Mouse (Mus musculus): ENCODE data around the gene Brox. TPM values are rescaled to one million over a fixed set of nuclear protein-coding genes. Genes with fewer than 3 reads are reported as not detected.

The Brox gene
- polyA plus RNA-seq, 1 experiment from 2014 or later: 93.6 TPM

DNA sequence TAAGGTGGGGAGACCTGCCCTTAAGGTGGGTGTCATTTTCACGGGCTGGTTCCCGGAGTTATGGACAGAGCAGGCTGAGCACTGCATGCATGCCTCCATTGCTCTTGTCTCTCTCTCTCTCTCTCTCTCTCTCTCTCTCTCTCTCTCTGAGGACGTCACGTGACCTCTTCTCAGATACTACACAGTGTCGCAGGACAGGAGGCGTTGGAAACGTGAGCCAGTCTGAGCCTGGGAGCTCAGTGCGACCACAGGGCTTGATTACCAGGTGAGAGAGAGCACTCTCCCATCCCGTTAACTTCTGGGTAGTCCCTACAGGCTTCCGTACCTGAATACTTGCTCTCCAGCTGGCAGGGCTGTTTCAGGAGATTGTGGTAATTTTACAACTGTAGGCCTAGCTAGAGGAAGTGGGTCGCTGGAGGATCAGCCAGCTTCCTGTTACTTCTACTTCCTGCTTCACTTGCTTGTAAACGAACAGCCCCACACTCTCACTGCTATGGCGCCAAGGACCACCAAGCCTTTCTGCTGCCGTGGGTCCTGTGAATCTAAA lies 31.1 kb downstream of the Brox start:
- no peak overlapping the region for H3K9ac ChIP-seq (replicated peaks)
- ATAC-seq (ENCODE audit: low FRiP score): no peak
- H3K36me3 ChIP-seq: no peaks in the 10 kb centered on the region
- no peak overlapping the region for H3K4me2 ChIP-seq
- H3K9me3 ChIP-seq (replicated peaks): no peaks in the 10 kb centered on the region
- H3K4me3 ChIP-seq (replicated peaks): no peak overlapping the region
- WGBS: 82% methylated on average over 14 of the region's 14 CpGs
- no peaks in the 10 kb centered on the region for H3K4me1 ChIP-seq
- H3K27ac ChIP-seq (replicated peaks): no peak overlapping the region
- H3K27me3 ChIP-seq (replicated peaks): no peaks in the 10 kb centered on the region

DNA sequence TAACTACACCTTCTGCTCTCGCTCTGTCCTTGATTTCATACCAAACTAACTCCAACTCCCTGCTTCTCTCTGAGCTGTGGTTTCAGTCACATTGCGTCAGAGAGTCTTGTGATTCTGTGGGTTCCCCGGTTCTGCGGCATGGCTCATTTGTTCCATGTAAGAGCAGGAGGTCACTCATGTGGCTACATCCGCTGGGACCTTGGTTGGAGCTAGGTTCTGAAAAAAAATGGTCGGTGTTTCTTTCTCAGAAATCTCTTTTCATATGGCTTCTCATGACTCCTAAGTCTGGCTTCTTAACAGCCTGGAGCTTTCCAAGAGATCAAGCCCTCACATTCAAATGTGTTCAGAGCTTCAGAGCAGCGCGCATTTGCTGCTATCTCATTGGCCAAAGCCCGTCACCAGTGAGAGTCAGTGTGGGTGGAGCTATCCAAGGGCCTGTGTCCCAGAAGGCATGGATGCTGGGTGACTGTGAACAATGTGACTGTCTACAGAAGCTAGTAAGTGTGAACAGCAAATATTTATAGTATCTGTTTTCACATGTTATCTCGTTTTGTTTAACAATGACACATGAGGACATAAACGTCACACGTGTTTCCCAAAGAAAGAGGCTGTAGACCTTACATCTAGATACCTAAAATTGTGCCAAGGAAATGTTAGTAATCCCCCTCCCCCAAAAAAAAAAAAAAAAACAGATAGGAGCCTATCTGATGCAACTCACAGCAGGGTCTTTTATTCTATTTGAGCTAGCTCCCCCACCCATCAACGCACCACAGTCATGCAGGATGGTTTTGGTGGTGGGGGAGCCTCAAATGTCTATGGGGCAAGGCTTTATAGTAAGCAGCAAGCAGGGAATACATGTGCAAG lies 32.7 kb downstream of the Brox start:
- WGBS: 81% methylated on average over 13 of the region's 13 CpGs

DNA sequence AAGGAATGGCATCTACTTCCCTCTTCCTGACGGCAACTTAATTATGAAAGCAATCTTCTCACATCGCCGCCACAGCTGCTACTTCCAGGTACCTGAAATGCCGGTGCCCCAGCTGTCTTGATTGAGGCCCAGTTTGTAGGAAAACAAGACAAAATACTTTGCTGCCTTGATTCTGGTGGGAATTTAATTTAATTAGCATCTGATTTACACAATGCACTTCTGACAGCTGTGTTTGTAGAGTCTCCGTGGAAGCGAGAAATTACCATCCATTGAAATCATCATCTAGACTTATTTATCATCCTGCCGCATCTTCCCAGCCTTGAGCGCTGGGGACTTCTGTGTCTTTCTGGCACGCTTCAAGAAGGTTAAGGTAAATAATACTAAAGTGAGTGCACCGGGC lies 44.5 kb downstream of the Brox start:
- no peak overlapping the region for H3K4me2 ChIP-seq
- H3K9me3 ChIP-seq (replicated peaks): no peaks in the 10 kb centered on the region
- no peaks in the 10 kb centered on the region for H3K27me3 ChIP-seq (replicated peaks)
- ATAC-seq (ENCODE audit: low FRiP score): no peak
- no peak overlapping the region for H3K4me3 ChIP-seq (replicated peaks)
- no peaks in the 10 kb centered on the region for H3K36me3 ChIP-seq
- no peak overlapping the region for H3K9ac ChIP-seq (replicated peaks)
- no peak overlapping the region for H3K27ac ChIP-seq (replicated peaks)
- 25% methylated on average over 10 of the region's 10 CpGs for WGBS
- peaks cover 8% of the 10 kb centered on the region for H3K4me1 ChIP-seq

More for the DNA sequence above, 32.7 kb downstream of the Brox start:
- Histone ChIP-seq H3K27me3 (replicated peaks) (no peaks in the 10 kb centered on the region), H3K4me2 (no peak overlapping the region), H3K27ac (replicated peaks) (no peak overlapping the region), H3K4me3 (replicated peaks) (no peak overlapping the region), H3K4me1 (no peaks in the 10 kb centered on the region), H3K9me3 (replicated peaks) (no peaks in the 10 kb centered on the region), H3K36me3 (no peaks in the 10 kb centered on the region), H3K9ac (replicated peaks) (no peak overlapping the region)
- ATAC-seq (ENCODE audit: low FRiP score): no peak

DNA sequence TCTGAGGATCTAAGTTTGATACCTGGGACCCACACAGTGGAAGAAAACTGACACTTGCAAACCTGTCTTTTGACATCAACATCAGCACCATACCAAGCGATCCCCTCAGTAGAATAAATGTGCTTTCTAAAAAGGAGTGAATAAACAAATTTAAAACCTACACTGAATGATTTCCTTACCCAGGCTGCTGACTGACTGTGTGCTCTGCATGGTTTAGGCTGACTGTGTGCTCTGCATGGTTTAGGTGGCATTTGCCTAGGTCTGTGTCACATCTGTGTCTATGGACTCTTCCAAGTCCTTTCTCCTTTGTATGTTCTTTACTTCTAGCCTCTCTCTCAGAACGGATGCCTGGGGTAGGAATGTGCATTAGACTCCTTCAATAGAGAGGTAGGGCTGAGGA lies 45.3 kb downstream of the Brox start:
- H3K9ac ChIP-seq (replicated peaks): no peak overlapping the region
- no peaks in the 10 kb centered on the region for H3K9me3 ChIP-seq (replicated peaks)
- no peaks in the 10 kb centered on the region for H3K27me3 ChIP-seq (replicated peaks)
- no peaks in the 10 kb centered on the region for H3K36me3 ChIP-seq
- no peak overlapping the region for H3K27ac ChIP-seq (replicated peaks)
- no peak overlapping the region for H3K4me3 ChIP-seq (replicated peaks)
- WGBS: 78% methylated on average over 2 of the region's 2 CpGs
- no peak for ATAC-seq (ENCODE audit: low FRiP score)
- H3K4me2 ChIP-seq: no peak overlapping the region
- peaks cover 8% of the 10 kb centered on the region for H3K4me1 ChIP-seq

DNA sequence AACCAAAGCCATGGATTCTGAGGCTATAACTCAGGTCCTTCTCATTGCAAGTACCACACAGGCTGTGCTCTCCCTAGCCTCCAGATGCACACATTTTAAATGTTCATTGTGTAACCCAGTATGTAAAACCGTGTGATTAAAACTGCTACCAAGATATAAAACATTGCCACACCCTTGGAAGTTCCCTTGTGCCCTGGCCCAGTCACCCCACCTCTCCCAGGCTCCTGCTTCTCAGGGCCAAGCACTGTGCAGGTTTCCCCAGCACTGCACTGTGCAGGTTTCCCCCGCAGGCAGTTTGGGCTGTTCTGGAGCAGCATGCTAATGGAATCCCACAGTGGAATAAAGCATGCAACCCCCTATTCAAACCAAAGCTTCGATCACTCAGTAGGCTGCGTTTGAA lies 46.5 kb downstream of the Brox start:
- WGBS: 70% methylated on average over 4 of the region's 4 CpGs
- H3K4me1 ChIP-seq: peaks cover 8% of the 10 kb centered on the region
- ATAC-seq (ENCODE audit: low FRiP score): no peak

DNA sequence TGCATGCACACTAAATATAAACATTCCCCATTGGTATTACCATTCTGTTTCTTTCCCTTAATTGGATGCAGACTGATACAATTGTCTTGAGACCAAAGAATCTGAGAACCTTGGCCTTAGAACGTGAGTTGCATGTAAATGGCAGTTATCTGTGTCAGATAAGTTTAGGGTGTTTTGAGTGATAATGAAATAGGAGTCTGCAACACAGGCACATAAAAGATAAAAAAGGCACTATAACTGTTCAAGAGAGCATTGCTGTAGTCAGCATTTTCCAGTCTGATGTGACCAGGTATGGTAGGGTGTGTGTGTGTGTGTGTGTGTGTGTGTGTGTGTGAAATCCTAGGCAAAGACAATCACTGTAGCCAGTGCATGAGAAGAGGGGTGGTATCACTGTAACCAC lies 48.9 kb downstream of the Brox start:
- H3K27me3 ChIP-seq (replicated peaks): no peaks in the 10 kb centered on the region
- H3K4me2 ChIP-seq: no peak overlapping the region
- H3K4me3 ChIP-seq (replicated peaks): no peak overlapping the region
- H3K4me1 ChIP-seq: peaks cover 8% of the 10 kb centered on the region
- H3K36me3 ChIP-seq: no peaks in the 10 kb centered on the region
- no peak overlapping the region for H3K27ac ChIP-seq (replicated peaks)
- H3K9me3 ChIP-seq (replicated peaks): no peaks in the 10 kb centered on the region
- no peak overlapping the region for H3K9ac ChIP-seq (replicated peaks)
- WGBS: 44% methylated on average over 1 of the region's 1 CpGs
- ATAC-seq (ENCODE audit: low FRiP score): no peak

More for the DNA sequence above, 46.5 kb downstream of the Brox start:
- Histone ChIP-seq H3K9ac (replicated peaks) (no peak overlapping the region), H3K27ac (replicated peaks) (no peak overlapping the region), H3K27me3 (replicated peaks) (no peaks in the 10 kb centered on the region), H3K4me3 (replicated peaks) (no peak overlapping the region), H3K4me2 (no peak overlapping the region), H3K9me3 (replicated peaks) (no peaks in the 10 kb centered on the region), H3K36me3 (no peaks in the 10 kb centered on the region)

DNA sequence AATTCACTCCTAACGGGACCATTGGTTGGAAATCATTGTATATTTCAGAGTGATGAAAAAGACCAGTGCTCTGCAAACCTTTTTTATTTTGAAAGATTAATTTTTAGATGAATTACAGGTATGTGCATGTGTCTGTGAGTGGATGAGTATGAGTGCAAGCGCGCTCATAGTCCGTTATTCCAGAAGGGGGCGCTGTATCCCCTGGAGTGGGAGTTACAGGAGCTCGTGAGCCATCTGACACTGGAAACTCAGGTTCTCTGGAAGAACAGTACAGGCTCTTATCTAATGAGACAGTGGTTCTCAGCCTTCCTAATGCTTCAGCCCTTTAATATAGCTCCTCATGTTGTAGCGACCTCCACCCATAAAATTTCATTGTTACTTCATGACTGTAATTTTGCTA lies 53.8 kb downstream of the Brox start:
- H3K36me3 ChIP-seq: no peaks in the 10 kb centered on the region
- H3K27ac ChIP-seq (replicated peaks): no peak overlapping the region
- H3K4me1 ChIP-seq: 0 out of 2 replicates have a peak, but pooled peaks cover 2% of the 10 kb centered on the region
- no peak overlapping the region for H3K4me2 ChIP-seq
- no peak for ATAC-seq (ENCODE audit: low FRiP score)
- no peak overlapping the region for H3K9ac ChIP-seq (replicated peaks)
- no peak overlapping the region for H3K4me3 ChIP-seq (replicated peaks)
- no peaks in the 10 kb centered on the region for H3K27me3 ChIP-seq (replicated peaks)
- WGBS: 71% methylated on average over 7 of the region's 7 CpGs
- H3K9me3 ChIP-seq (replicated peaks): no peaks in the 10 kb centered on the region

DNA sequence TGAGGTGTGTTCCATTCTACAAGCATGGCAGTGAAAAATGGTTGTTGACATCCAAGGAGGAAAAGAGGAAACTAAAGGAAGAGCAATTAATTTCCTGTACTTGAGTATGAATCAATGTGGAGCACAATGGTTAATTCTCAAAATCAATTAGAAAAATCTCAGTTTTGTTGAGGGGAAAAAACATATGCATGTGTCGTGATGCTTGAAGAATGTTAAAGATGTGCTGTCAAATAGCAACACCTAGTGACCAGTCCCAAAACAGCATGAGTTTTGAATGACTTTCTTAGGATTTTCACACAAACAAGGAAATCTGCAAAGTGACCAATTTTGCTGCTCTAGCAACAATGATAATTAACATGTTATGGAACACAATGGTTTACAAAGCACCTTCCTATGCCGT lies 59.2 kb downstream of the Brox start:
- no peak for ATAC-seq (ENCODE audit: low FRiP score)
- no peak overlapping the region for H3K4me2 ChIP-seq
- 21% methylated on average over 2 of the region's 2 CpGs for WGBS
- no peak overlapping the region for H3K27ac ChIP-seq (replicated peaks)
- no peak overlapping the region for H3K4me3 ChIP-seq (replicated peaks)
- no peaks in the 10 kb centered on the region for H3K27me3 ChIP-seq (replicated peaks)
- H3K4me1 ChIP-seq: 0 out of 2 replicates have a peak, but pooled peaks cover 2% of the 10 kb centered on the region
- no peaks in the 10 kb centered on the region for H3K9me3 ChIP-seq (replicated peaks)
- H3K9ac ChIP-seq (replicated peaks): no peak overlapping the region
- H3K36me3 ChIP-seq: no peaks in the 10 kb centered on the region

DNA sequence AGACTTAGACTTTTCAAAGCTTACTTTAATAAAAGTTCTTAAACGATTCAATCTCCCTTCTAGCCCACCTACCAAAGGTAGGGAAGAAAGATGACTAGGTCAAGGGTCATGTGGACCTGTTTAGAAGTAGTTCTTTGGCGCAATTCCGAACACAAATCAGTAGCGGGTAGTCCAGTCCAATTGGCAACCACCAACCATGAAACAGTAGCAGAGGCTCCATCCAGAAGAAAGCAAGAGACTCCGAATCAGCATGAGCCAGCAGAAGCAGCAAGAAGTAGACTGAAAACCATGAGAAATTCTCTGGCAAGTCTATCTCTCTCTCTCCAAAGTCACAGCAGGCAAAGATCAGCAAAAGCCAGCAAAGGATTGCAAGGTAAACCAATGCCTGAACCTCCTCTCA lies 60.6 kb downstream of the Brox start:
- Histone ChIP-seq H3K36me3 (no peaks in the 10 kb centered on the region), H3K4me1 (0 out of 2 replicates have a peak, but pooled peaks cover 2% of the 10 kb centered on the region), H3K27ac (replicated peaks) (no peak overlapping the region), H3K9ac (replicated peaks) (no peak overlapping the region), H3K4me3 (replicated peaks) (no peak overlapping the region), H3K4me2 (no peak overlapping the region), H3K9me3 (replicated peaks) (no peaks in the 10 kb centered on the region), H3K27me3 (replicated peaks) (no peaks in the 10 kb centered on the region)
- 91% methylated on average over 5 of the region's 5 CpGs for WGBS
- no peak for ATAC-seq (ENCODE audit: low FRiP score)

DNA sequence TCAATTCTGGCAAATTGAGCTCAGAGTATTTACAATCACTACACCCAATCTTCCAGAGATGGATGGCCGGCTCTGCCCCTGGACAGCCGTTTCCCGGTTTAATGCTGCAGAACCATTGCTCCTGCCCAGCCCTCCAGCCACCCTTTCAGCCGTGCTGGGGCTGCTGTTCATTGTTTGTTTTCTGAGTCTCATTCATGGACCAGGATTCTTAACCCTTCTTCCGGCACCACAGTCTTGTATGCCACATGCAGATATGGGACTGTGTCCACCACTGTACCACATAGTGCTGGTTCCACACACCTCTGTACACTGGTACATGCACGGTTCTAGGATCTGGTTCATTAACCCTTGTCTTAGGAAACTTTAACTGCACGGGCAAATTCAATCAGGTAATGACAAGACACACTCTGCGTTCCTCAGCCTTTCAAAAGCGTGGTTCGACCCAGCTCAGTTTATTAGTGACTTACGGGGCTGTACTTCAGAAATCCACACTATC lies 63.3 kb downstream of the Brox start:
- Histone ChIP-seq H3K27me3 (replicated peaks) (no peaks in the 10 kb centered on the region), H3K27ac (replicated peaks) (no peak overlapping the region), H3K9me3 (replicated peaks) (no peaks in the 10 kb centered on the region), H3K36me3 (no peaks in the 10 kb centered on the region), H3K9ac (replicated peaks) (no peak overlapping the region), H3K4me1 (no peaks in the 10 kb centered on the region), H3K4me2 (no peak overlapping the region), H3K4me3 (replicated peaks) (no peak overlapping the region)
- WGBS: 60% methylated on average over 11 of the region's 11 CpGs
- ATAC-seq (ENCODE audit: low FRiP score): no peak

DNA sequence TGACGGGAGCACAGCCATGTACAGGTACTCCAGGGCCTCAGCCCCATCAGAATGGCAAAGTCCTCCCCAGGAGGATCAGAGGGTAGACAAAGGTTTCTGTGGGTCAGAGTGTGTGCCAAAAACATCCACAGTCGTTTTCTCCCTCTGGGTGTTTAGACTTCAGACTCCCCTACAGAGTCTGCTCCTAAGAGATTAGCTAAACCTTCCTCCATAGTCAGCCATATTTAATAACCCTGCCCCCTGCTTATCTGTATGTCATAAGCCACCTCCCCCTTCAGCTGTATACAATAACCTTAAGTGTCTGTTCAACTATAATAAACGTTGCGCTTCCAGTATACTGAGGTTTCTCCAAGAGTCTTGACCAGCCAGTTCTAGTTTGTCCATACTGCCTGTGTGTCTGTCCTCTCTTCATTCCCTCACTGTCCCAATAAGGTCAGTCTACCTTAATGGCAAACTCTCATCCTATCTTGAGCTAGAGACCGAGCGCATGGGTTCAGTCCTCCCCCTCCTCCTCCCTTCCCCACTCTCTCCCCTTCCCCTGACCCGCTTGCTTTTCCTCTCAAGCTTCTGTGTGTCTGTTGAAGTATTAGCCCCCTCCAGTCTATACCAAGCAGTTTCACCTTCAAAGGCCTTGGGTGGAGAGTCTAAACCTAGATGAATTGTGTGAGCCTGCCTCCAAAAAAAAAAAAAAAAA lies 63.9 kb downstream of the Brox start:
- Histone ChIP-seq H3K4me2 (no peak overlapping the region), H3K27me3 (replicated peaks) (no peaks in the 10 kb centered on the region), H3K4me3 (replicated peaks) (no peak overlapping the region), H3K4me1 (no peaks in the 10 kb centered on the region), H3K9me3 (replicated peaks) (no peaks in the 10 kb centered on the region), H3K27ac (replicated peaks) (no peak overlapping the region), H3K36me3 (no peaks in the 10 kb centered on the region), H3K9ac (replicated peaks) (no peak overlapping the region)
- 77% methylated on average over 7 of the region's 7 CpGs for WGBS
- no peak for ATAC-seq (ENCODE audit: low FRiP score)

DNA sequence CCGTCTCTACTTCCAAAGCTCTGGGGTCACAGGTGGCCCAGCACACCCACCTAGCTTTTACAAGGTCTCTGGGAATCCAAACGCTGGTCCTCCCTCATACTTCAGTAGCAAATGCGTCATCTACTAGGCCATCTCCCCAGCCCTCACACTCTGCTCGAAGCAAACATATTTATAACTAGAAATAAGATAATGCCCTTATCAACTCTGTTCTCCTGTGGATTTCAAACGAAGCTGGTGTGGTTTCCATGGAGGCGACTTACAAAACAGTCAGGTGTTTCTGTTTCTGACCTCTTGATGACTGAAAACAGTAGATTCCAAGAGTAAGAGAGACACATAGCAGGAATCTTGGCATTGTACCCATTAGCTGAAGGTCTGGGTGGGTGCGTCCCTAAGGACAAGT lies 69.6 kb downstream of the Brox start:
- Histone ChIP-seq H3K4me1 (no peaks in the 10 kb centered on the region), H3K4me3 (replicated peaks) (no peak overlapping the region), H3K9me3 (replicated peaks) (no peaks in the 10 kb centered on the region), H3K4me2 (no peak overlapping the region), H3K36me3 (no peaks in the 10 kb centered on the region), H3K27me3 (replicated peaks) (no peaks in the 10 kb centered on the region), H3K27ac (replicated peaks) (no peak overlapping the region), H3K9ac (replicated peaks) (no peak overlapping the region)
- 88% methylated on average over 7 of the region's 7 CpGs for WGBS
- no peak for ATAC-seq (ENCODE audit: low FRiP score)

Measured in neural tube, embryonic 15.5 days (tissue).